Mouse (Mus musculus) heart, adult 2 months (tissue): Measurements from ENCODE around the gene Hoxa6. TPM values are rescaled to one million over a fixed set of nuclear protein-coding genes. Genes with fewer than 3 reads are reported as not detected.

Source experiments
- DNase-seq, 2 experiments: peaks; one replicate each; pipeline ENCODE4 v3.0.0; 2021
- H3K27ac ChIP-seq: fragments of 200-600 bp; 2 replicates; pipeline ENCODE4 v1.8.1; 2022
- H3K27me3 ChIP-seq: fragments of 200-500 bp; 2 replicates; pipeline ENCODE4 v1.6.1; 2012; ENCODE audit warnings: mild to moderate bottlenecking, low read length, inconsistent platforms, mixed read lengths; ENCODE audit not compliant: control insufficient read depth, insufficient read depth
- H3K36me3 ChIP-seq: fragments of 200-500 bp; 2 replicates; pipeline ENCODE4 v1.6.1; 2012; ENCODE audit warnings: low read length, inconsistent platforms; ENCODE audit not compliant: control insufficient read depth, insufficient read depth
- H3K4me1 ChIP-seq: fragments of 200-500 bp; 2 replicates; pipeline ENCODE4 v1.6.1; 2011; ENCODE audit warnings: low read length; ENCODE audit not compliant: control insufficient read depth, insufficient read depth
- H3K4me3 ChIP-seq: fragments of 200-600 bp; 2 replicates; pipeline ENCODE4 v1.8.1; 2022
- H3K79me2 ChIP-seq: fragments of 200-500 bp; replicated peaks from 2 replicates; pipeline ENCODE4 v1.6.1; 2012; ENCODE audit warnings: mild to moderate bottlenecking, inconsistent platforms, low read length, moderate library complexity, mixed read lengths; ENCODE audit not compliant: control insufficient read depth, insufficient read depth
- H3K9ac ChIP-seq: fragments of 200-500 bp; 2 replicates; pipeline ENCODE4 v1.6.1; 2012; ENCODE audit warnings: low read depth, mild to moderate bottlenecking, control low read depth, inconsistent platforms, low read length, mixed read lengths
- CTCF ChIP-seq: fragments of 200-600 bp; IDR thresholded peaks from 2 replicates; pipeline ENCODE4 v1.8.1; 2022; ENCODE audit warnings: antibody characterized with exemption, mild to moderate bottlenecking, moderate library complexity
- EP300 ChIP-seq: fragments of 200-500 bp; IDR thresholded peaks from 2 replicates; pipeline ENCODE4 v1.6.1; 2011; ENCODE audit warnings: low read depth, low read length, control low read depth; ENCODE audit not compliant: insufficient read depth
- POLR2A ChIP-seq: fragments of 200-500 bp; IDR thresholded peaks from 2 replicates; pipeline ENCODE4 v1.6.1; 2011; ENCODE audit warnings: mild to moderate bottlenecking, low read depth, low read length, control low read depth; ENCODE audit not compliant: insufficient read depth
- WGBS: fragments of 180-500 bp; shearing (Covaris S2); methylation state at CpG from one replicate; pipeline ENCODE4 v1.1.7; 2018; 5-methylcytosine and 5-hydroxymethylcytosine counted together
- intact Hi-C: fragments of 180-260 bp; cut with DNase I; formaldehyde crosslinking; loops from one replicate; pipeline ENCODE4 v1.15.1; 2025
- polyA plus RNA-seq: library from polyadenylated mRNA; depleted of rRNA; stranded (reverse); fragments of >200 nt; gene quantifications from 2 replicates; pipeline ENCODE4 v1.2.3, GENCODE M21; 2012
- total RNA-seq, 2 experiments: library from RNA; stranded (reverse); gene quantifications; 2 replicates each; pipeline ENCODE4 v1.2.3; 2021

The Hoxa6 gene
- total and polyA plus RNA-seq, 3 experiments = not detected

GRCm38 (mm10) chr6:52233546-52234427, 25.3 kb upstream of the Hoxa6 start:
- H3K36me3 ChIP-seq = no peaks in the 10 kb centered on the region
- peak; percentile 19 to 37 for DNase-seq
- H3K27ac ChIP-seq = no peak overlapping the region
- TF ChIP-seq EP300 (no peak), POLR2A (no peak), CTCF (no peak)
- H3K4me1 ChIP-seq = no peaks in the 10 kb centered on the region; the same call in 1 of the 2 replicates
- 1% methylated on average over 70 of the region's 70 CpGs for WGBS
- H3K9ac ChIP-seq = no peak overlapping the region
- H3K27me3 ChIP-seq = peaks cover 54% of the 10 kb centered on the region
- intact Hi-C loops = no loop called here
- no peak overlapping the region for H3K4me3 ChIP-seq
- H3K79me2 ChIP-seq = no peaks in the 10 kb centered on the region

GRCm38 (mm10) chr6:52232984-52233545, 24.5 kb upstream of the Hoxa6 start:
- intact Hi-C loops = no loop called here
- no peak overlapping the region for H3K9ac ChIP-seq
- no peak overlapping the region for H3K4me3 ChIP-seq
- no peaks in the 10 kb centered on the region for H3K36me3 ChIP-seq
- peaks cover 55% of the 10 kb centered on the region for H3K27me3 ChIP-seq
- TF ChIP-seq EP300 (no peak), CTCF (no peak), POLR2A (no peak)
- no peak overlapping the region for H3K27ac ChIP-seq
- WGBS = 6% methylated on average over 23 of the region's 23 CpGs
- H3K79me2 ChIP-seq = no peaks in the 10 kb centered on the region
- peak; percentile 9 to 28 for DNase-seq
- H3K4me1 ChIP-seq = no peaks in the 10 kb centered on the region; the same call in 1 of the 2 replicates

GRCm38 (mm10) chr6:52232568-52232965, 24.0 kb upstream of the Hoxa6 start:
- H3K4me1 ChIP-seq = no peaks in the 10 kb centered on the region; the same call in 1 of the 2 replicates
- H3K9ac ChIP-seq = no peak overlapping the region
- DNase-seq = peak; percentile 11 to 40
- H3K4me3 ChIP-seq = no peak overlapping the region
- no peaks in the 10 kb centered on the region for H3K36me3 ChIP-seq
- TF ChIP-seq POLR2A (no peak), CTCF (no peak), EP300 (no peak)
- peaks cover 54% of the 10 kb centered on the region for H3K27me3 ChIP-seq
- H3K27ac ChIP-seq = no peak overlapping the region
- WGBS = 2% methylated on average over 18 of the region's 18 CpGs
- intact Hi-C loops = no loop called here
- no peaks in the 10 kb centered on the region for H3K79me2 ChIP-seq

GRCm38 (mm10) chr6:52231885-52232567, 23.5 kb upstream of the Hoxa6 start:
- intact Hi-C loops = no loop called here
- no peak overlapping the region for H3K9ac ChIP-seq
- no peaks in the 10 kb centered on the region for H3K36me3 ChIP-seq
- no peaks in the 10 kb centered on the region for H3K79me2 ChIP-seq
- peak; percentile 17 to 40 for DNase-seq
- WGBS = 5% methylated on average over 18 of the region's 18 CpGs
- no peaks in the 10 kb centered on the region; the same call in 1 of the 2 replicates for H3K4me1 ChIP-seq
- H3K27ac ChIP-seq = no peak overlapping the region
- H3K4me3 ChIP-seq = no peak overlapping the region
- peaks cover 54% of the 10 kb centered on the region for H3K27me3 ChIP-seq
- TF ChIP-seq POLR2A = no peak
- TF ChIP-seq CTCF = no peak
- no peak for TF ChIP-seq EP300

GRCm38 (mm10) chr6:52230516-52231165, 22.1 kb upstream of the Hoxa6 start, which contains the start of gene Hoxa9:
Gene Hoxa9 (minus strand): TSS chr6:52231089.
- DNase-seq = peak in 1 of 2 experiments; percentile 23
- no peak within 1 kb of the TSS for H3K4me3 ChIP-seq
- WGBS = 3% methylated on average over 36 of the region's 36 CpGs

More at GRCm38 (mm10) chr6:52230516-52231165, 22.1 kb upstream of the Hoxa6 start, which contains the start of gene Hoxa9:
- no peaks in the 10 kb centered on the region; the same call in 1 of the 2 replicates for H3K4me1 ChIP-seq
- no peak within 1 kb of the TSS for H3K9ac ChIP-seq
- H3K79me2 ChIP-seq = no peaks in the 10 kb centered on the region
- H3K27ac ChIP-seq = no peak within 1 kb of the TSS
- TF ChIP-seq EP300 = no peak
- no peak for TF ChIP-seq CTCF
- TF ChIP-seq POLR2A = no peak
- H3K36me3 ChIP-seq = no peaks in the 10 kb centered on the region
- intact Hi-C loops = no loop called here
- H3K27me3 ChIP-seq = peaks cover 59% of the 10 kb centered on the region
